Mouse (Mus musculus) CD4-positive helper T cell, adult 2 months (primary cell): ENCODE measurements around the gene Cby1.
"Not testable (repeated sequence)": the region's sequence is repeated elsewhere in the genome, so short reads cannot be mapped to it uniquely, and the experiment has no call there.

Source experiments
- DNase-seq: peaks from one replicate; pipeline ENCODE4 v3.0.0-alpha.2; 2012; ENCODE audit warnings: low read depth, missing footprints, low spot score

The Cby1 gene

DNA sequence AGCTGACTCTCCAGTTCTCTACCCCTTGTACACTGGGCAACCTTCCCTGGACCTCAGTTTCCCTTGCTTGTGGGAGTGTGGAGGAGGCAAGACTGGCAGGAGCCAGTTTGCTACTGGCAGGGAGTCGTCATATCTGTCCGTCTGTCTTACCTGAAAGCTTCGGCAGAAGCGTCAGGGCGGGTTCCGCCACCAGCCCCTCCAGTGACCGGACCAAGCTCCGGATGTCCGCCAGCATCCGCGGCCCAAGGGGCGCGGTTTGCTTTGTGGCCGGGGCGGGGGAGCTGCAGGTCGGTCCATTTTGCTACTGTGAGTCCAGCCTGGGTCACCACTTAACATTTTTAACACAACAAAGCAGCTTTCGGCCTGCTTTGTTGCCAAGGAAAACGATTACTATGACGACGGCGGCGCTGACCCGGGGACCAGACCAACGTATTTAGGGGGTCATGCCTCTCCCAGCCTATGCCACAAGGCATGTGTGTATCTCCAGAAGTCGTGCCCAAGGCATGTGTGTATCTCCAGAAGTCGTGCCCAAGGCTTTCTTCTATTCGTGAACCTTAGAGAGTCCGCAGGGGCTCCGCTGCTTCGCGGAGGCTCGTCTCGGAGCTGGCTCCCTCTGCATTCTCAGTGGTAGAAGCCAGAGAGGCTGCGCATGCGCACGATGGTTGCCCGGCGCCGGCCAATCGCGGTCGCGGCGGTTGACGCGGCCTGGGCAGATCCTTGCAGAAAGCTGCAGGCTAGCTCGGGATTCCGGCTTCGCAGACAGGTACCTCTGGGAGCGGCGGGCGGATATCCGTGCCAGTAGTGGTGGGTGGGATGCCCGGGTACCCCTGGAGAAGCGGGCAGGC, at the start of gene Cby1, which contains the start of gene Fam227a:
Gene Cby1, plus strand, starts transcription at position 669 of the 845 bp plus-strand sequence.
Gene Fam227a, minus strand, starts transcription at position 426 of the 845 bp plus-strand sequence.
- DNase-seq = peak; percentile 91

DNA sequence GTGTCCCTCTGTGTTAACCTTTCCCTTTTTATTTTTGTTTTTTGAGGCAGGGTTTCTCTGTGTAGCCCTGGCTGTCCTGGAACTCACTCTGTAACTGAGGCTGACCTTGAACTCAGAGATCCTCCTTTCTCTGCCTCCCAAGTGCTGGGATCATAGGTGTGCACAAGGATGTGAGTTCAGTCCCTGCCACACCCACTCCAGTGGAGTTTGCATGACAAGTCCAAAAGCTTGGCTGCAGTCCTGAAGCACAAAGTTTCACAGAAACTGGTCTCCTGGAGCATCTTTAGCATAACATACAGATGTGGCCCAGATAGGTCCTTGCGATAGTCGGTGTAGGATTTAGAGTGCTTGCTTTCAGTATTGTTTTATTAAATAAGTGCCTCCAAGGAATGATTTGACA, 49.8 kb upstream of the Cby1 start:
- DNase-seq = no peak

DNA sequence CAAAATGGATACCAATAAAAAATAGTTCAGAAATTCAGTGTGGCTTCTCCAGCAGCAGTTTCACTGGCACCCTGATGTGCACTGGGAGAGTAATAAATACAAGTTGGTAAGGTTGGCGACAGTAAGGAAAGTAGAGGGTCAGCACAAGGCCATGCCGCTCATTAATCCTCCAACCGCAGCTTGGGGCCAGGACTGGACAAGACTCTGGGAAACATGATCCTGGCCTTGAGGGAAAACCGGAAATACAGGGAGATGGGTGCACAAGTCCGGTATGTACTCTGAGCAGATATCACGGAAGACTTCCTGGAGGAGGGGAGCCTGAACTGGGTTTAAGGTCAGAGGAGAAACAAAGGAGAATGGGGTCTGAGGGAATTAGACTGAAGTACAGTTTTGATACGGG, 43.5 kb upstream of the Cby1 start:
- no peak for DNase-seq

DNA sequence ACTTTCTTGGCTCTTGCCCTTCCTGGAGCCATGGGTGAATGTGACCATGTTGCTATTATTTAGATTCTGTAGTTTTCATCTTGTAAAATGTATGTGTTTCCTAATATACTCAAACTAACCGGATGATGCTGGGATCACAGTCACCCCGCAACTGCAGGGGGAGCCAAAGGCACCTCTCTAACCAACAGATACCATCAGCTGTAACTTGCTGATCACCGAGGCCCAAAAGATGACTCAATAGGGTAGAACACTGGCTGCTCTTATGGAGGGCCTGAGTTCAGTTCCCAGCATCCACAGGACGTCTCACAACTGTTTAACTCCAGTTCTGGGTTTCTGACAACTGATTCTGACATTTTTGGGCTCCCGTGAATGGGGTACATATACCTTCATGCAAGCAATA, 42.3 kb upstream of the Cby1 start:
- DNase-seq = no peak

DNA sequence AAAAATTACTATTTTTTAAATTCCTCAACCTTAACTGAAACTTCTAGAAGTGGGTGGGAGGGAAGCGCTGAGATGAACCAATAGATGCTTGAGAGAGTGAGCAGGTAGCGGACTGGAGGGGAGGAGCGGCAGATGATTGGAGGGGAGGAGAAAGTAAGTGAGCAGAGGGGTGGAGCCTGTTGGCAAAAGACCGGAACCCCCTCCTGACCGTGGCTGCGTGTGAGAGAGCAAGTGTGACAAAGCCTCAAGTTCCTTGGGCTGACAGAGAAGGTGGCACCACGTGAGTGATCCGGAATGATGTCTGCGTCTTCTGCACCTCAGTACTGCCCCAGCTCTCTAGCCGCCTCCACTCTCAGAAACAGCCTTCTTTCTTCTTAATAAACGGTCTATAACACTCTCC, 41.9 kb upstream of the Cby1 start:
- no peak for DNase-seq

DNA sequence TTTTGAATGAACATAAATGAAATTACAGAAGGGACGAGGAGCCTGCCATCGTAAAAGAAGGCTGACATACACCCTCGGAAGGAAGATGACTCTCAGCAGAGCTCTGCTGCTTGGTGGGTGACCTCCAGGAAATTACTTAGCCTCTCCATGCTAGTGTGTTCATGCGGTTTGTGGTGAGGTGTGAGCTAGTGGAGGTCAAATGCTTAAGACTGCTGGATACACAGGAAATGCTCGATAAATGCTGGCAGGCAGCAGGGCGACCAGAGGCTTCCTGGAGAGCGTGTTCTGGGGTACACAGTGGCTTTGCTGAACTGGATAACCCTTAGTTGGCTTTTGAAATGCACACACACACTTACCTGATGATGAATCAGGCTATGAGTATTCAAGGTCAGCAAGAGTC, 40.5 kb upstream of the Cby1 start:
- DNase-seq = no peak

DNA sequence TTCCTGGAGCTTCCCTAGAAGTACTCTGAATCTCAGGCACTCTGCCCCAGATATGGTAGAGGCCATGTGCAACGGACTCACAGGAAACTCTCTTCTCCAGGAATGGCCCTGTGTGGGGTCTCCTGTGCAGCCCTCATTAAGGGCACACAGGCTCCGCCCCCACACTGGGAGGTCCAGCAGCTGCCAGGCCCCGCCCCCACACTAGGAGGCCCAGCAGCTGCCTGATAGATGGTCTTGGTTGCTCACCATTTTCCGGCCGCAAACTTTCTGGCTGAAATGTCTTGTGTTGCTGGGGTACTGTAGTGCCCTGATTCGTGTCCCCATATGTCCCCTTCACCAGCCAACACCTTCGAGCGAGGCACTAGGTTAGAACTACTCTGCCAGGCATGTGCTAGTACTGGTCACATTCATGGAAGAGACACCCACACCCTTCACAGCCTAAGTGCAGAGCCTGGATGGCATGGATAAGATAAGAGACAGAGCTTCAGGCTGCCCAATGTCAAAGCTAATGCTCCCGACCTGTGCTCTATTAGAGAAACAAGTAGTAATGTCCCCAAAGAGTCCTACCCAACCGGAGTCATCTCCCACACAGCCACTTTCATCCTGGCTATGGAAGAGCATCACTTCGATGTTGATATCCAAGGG, 39.1 kb upstream of the Cby1 start:
- no peak for DNase-seq

DNA sequence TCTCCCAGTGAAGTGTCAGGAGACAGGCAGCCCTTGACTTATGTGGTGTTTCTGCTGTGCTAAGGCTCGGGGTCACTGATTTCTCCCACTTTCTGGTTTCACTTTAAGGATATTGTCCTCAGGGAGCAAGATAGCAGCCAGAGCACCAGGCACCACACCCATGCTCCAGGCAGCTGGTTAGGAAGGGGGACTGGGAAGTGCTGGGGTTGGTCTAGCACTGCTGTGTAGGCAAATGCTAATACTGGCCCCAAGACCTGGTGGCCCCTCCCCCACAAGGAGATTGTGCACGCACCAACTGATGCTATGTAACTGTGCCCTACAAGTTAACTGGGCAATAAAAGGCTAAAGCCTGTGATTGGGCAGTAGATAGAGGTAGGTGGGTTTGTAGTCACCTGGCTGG, 28.5 kb upstream of the Cby1 start:
- DNase-seq = no peak

DNA sequence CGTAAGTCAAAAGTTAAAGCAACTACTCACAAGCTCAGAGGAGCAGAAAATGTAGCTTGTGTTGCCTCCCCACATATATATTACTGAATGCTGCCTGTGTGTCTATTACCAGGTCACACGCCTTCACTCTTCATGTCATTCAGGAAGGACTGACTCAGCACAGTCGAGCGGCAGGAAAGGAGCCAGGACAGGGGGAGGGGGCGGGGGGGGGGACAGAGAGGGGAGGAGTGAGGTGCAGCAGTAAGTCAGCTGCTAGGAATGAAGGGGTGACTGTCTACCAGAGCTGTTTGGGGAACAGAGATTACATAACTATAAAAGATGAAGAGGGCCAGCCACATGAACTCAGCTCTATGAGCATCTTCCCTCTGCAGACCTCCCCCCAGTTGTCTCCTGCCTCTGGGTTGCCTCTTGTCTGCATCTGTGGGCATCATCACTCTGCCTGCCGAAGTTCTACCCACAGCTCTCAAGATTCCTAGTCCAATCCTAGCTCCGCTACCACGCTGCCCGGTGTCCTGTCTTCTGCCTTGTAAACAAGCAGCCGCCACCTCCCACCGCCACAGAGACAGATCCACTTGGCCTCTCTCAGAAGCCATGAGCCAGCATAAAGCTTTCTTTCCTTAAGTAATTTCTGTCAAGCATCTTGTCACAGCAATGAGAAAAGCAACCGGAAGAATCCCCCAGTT, 17.7 kb upstream of the Cby1 start:
- no peak for DNase-seq

DNA sequence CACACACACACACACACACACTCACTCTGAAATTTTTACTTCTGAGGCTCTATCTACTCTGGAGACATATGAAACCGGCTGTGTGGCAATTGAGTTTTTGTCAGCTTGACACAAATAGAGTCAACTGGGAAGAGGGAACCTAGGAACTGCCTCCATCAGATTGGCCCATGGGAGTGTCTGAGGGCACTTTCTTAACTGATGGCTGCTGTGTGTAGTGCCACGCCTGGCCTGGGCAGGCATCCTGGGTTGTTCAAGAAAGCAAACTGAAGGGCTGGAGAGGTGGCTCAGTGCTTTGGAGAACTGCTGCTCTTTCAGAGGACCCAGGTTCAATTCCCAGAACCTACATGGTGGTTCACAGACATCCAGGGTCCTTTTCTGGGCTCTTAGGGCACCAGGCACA, 13.5 kb upstream of the Cby1 start:
- DNase-seq = no peak

DNA sequence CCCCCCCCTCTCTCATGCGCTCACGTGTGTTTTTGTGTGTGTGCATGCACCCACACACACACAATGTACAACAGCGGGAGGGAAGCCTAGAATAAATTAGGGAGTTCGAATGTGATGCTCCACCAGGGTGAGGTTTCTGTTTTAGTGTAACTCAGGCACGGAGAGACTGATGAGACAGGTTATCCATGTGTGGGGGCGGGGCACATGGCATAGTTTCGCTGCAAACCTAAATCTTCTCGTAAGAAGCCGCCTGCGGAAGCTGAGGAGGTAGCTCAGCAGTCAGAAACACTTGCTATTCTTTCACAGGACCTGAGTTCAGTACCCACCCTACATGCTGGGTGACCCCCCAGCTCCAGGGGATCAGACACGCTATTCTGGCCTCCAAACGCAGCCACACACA, 10.9 kb upstream of the Cby1 start:
- DNase-seq = no peak

DNA sequence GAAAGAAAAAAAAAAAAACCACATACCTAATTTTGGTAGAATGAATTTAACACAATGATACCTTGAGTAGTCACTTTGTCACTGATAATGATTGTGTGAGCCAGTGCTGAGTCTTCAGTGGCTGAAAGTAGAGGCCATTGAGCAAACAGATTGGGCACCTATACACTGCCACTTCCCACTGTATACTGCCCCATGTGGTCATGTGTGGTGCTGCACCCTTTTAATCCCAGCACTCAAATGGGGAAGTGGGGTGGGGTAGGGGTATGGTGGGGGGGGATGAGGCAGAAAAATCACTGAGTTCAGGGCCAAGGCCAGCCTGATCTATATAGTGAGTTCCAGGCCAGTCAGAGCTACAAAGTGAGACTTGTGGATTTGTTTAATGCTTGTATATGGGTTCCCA, 8.4 kb upstream of the Cby1 start:
- peak; percentile 59 for DNase-seq

DNA sequence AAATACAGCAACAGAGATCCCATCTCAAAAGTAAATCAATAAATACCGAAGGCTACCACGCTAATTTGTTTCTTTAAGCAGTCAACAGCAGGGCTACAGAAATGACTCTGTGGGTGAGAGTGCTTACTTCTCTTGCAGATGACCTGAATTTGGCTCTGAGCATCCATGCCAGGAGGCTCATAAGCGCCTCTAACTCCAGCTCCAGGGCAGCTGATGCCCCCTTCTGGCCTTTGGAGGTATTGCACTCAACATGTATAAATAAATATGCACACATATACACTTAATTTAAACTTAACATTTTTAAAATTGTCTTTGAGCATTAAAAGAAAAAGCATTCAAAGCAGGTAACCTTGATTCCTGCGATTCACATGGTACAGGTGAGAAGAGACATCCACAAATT, 7.5 kb upstream of the Cby1 start:
- peak; percentile 33 for DNase-seq

DNA sequence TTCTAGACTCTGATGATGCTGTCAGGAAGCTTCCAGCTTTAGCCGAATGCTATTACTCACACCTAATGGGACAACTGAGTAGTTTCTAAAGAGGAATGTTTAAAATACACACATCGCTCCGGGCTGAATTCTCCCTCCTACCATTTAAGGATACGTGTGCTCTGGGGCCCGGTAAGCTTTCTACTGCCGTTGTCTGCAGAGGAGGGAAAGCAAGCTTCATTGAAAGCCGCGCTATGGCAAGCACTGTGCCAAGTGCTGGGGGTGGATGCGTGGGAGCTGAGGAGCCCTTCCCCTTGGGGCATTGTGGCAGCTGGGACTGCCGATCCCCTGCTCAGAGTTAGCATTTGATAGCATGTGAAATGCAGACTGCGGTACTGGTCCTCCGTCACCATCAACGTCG, 2.5 kb upstream of the Cby1 start:
- no peak for DNase-seq

DNA sequence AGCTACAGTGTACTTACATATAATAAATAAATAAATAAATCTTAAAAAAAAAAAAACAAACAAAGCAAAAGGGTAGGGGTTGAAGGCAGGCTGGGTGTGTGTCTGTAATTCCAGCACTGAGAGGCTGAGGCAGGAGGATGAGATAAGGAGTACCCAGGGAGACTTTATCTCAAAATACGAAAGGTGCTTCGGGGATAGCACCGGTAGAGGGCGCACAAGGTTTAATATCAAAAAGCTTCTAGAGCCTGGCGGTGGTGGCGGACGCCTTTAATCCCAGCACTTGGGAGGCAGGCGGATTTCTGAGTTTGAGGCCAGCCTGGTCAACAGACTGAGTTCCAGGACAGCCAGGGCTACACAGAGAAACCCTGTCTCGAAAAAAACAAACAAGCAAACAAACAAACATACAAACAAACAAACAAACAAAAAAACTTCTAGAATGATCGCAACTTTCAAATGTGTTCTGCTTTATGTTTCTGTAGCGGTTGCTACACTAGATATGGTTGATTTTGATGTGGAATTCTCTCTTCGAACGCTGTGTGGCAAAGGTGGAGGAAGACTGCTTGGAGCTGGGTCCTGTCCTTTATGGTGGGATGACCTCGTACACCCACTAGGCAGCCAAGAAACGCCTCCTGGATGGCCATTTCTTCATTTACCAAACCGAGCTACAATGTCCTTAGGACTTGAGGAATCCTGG, 1.0 kb upstream of the Cby1 start:
- DNase-seq = peak; percentile 85

DNA sequence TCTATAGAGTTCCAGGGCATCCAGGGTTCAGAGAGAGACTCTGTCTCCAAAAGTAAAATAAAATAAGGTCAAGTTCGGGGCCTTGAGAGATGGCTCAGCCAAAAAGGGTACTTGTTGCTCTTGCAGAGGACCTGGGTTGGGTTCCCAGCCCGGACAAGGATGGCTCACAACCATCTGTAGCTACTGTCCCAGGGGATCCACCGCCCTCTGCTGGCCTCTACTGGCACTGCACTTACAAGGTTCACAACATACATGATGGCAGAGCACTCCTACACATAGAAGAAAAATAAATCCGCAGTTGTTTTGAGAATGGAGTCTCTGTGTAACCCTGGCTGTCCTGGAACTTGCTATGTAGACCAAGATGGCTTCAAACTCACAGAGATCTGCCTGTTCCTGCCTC, 2.9 kb downstream of the Cby1 start:
- DNase-seq = peak; percentile 59

DNA sequence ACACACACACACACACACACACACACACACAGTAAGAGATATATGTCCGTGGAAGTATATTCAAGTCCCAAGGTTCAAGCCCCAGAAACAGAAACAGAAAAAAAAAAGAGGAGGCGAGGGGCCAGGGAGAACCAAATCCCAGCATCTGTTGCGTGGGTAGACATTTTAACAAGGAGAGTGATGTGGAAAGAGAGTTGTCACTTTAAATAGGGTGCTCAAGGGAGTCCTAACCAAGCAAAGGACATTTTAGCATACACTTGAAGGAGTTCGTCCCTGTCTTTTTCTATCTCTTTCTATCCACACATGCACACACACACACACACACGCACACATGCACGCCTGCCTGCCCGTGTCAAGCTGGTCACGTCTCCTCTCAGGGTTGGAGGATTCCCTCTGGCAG, 5.7 kb downstream of the Cby1 start:
- DNase-seq = no peak

DNA sequence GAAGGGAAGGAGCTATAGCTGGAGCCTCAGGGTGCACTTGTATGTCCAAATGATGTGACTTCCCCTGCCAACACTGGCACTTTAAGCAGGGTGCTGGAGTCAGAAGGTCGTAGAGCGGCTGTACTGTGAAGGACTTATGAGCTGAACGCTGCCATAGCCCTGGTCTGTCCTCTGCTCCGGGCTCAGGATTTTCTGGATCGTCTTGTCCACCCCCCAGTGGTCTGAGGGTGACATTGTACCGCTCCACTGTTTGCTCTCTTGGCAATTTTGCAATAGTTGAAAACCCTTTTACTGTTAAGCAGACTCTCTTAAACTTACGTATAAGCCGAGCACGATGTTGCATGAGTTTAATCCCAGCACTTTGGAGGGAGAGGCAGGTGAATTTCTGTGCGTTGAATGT, 10.2 kb downstream of the Cby1 start:
- no peak for DNase-seq

DNA sequence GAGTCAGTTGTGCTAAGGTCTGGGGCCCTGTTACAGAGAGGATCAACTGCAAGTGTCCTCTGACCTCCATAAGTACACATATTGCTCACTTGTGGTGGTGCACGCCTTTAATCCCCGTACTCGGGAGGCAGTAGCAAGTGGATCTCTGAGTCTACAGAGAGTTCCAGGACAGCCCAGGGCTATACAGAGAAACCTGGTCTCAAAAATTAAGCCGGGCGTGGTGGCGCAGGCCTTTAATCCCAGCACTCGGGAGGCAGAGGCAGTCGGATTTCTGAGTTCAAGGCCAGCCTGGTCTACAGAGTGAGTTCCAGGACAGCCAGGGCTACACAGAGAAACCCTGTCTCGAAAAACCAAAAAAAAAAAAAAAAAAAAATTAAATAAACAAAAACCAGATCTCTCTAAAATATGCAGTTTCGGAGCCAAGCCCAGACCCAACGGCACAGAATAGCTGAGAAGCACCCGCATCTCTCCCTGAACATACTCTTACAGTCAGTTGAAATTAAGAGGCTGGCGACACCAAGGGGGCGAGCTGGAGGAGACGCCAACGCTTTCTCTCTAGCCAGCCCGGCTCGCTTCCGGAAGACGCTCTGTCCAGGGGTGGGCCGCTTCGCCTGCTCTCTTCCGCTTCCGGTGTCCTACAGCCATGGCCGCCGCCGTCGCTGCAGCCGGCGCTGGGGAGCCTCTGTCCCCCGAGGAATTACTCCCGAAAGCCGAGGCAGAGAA, 11.4 kb downstream of the Cby1 start, which contains the start of gene Tomm22:
Gene Tomm22, plus strand, starts transcription at position 613 of the 723 bp plus-strand sequence.
- peak; percentile 90 for DNase-seq

DNA sequence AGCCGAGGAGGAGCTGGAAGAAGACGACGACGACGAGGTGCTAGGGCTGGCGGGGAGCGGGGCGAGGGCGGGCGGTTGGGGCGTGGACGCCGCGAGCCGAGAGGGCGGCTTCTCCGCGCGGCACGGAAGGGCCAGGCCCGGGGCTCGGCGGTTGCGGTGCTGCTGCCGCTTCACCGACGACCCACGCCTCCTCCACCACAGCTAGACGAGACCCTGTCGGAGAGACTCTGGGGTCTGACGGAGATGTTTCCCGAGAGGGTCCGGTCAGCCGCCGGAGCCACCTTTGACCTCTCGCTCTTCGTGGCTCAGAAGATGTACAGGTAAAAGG, 11.9 kb downstream of the Cby1 start:
- no peak for DNase-seq

DNA sequence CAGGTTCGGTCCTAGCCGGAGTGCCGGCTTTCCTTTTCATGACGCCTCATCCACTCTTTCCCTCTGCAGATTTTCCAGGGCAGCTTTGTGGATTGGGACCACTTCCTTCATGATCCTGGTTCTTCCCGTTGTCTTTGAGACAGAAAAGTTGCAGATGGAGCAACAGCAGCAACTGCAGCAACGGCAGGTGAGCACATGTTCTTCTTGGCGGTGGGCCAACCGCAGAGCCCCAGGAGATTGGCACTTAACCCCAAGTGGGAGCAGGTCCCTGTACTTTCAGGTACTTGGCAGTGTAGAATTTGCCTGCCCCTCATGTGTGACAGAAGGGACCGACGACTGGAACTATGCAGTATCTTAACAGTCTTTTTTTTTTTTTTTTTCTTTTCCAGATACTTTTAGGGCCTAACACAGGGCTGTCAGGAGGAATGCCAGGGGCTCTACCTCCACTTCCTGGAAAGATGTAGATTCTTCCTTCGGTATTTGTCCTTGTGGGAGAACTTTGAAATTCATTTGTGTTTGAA, 12.9 kb downstream of the Cby1 start:
- DNase-seq = not testable (repeated sequence)
